Mouse (Mus musculus) cerebellum, adult (tissue): ENCODE data around the gene Calm3.
"Not testable (repeated sequence)": the region's sequence is repeated elsewhere in the genome, so short reads cannot be mapped to it uniquely, and the experiment has no call there.

Experiments
- ATAC-seq: cut with Nextera tagmentation; 2 replicates; pipeline ENCODE4 v1.9.2; 2017; ENCODE audit warnings: mild to moderate bottlenecking, moderate library complexity, mixed read lengths; ENCODE audit not compliant: insufficient number of reproducible peaks, low FRiP score, low TSS enrichment

Calm3 gene

DNA sequence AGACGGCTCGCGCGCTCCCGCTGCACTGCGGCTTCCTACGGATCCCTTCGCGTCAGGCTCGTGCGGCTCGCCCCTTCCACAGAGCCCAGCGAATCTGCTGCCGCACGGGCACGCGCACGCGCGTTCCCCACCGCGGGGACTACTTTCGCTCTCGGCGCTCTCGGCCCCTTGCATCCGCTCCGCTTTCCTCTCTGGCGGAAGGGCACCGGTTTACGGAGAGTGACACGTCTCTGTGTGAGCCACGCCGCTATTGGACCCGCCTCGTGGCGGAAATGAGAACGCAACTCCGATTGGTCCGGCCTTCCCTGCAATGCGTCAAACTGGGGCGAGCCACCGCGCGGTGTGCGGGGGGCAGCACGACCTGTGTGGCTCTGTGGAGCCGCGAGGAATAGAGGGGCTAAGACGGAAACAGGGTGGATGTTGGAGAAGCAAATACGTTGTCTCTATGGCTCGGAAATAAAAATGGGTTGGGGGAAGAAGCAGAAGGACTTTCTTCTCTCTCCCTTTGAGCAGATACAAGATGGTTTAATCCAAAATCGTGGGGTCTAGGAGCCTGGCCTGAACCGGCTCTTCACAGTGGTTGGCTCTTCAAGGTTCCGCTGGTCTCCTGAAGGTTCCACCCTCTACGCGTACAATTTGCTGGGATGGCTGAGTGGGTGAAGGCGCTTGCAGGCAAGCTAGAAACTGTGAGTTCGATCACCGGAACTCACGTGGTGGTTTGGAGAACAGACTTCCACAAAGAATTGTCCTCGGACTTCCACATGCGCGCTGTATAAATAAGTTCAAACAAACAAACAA, at the start of gene Calm3:
Calm3 (minus strand) TSS at position 78 of the 798 bp plus-strand sequence.
- ATAC-seq: peak; percentile 77

DNA sequence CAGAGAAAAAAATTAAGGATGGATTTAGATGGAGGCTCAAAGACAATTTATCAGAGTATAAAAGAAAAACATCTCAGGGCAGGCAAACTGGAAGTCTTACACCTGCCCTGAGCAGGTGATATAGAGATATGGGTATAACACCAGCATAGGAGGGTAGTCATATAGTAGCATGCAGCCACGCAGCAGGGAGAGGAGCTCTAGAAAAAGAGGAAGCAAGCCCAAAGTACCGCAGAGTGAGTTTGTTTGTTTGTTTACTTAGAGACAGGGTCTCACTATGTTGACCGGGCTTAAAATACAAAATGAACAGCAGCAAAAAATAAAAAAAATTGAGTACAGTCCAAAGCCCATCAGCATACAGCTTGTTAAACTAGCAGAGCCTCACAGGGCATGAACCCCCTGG, 47.2 kb upstream of the Calm3 start:
- no peak for ATAC-seq

DNA sequence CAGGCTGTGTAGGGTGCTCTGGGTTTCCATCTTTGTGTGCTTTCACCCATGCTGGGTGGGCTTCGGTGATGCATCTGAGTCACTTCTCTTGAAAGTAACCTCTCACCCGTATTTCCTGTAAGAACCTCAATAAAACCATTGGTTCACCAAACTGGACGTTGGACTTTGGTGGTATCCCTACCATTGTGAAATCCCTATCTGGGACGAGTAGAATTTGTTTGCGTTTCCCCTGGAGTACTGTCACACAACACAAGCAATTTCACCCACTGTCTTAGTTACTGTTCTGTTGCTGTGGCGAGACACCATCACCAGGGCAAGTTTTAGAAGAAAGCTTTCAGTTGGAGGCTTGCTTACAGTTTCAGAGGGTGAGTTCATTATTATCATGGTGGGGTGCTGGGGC, 44.5 kb upstream of the Calm3 start:
- no peak for ATAC-seq

DNA sequence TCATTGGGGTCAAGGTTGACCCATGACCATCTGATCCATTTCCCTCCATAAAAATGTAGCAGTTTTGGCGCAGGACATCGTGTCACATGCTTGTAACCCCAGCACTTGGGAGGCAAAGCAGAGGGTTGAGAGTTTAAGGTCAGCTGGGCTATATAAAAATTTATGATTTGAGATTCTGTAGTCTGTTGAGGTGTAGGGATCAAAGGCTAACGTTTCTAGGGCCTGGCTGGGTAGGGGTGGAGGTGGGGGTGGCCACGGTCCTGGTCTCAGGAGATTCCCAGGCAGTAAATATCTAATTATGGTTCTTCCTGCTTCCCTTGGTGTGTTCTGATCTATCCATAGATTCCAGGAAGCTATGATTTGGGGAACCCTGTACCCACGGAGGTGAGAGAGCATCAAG, 37.8 kb upstream of the Calm3 start:
- no peak for ATAC-seq

GRCm38 (mm10) chr7:16959539-16960187, 35.7 kb upstream of the Calm3 start, which contains the start of gene Pnmal1:
Gene Pnmal1, plus strand, starts transcription at chr7:16959679.
- peak; percentile 92 for ATAC-seq

DNA sequence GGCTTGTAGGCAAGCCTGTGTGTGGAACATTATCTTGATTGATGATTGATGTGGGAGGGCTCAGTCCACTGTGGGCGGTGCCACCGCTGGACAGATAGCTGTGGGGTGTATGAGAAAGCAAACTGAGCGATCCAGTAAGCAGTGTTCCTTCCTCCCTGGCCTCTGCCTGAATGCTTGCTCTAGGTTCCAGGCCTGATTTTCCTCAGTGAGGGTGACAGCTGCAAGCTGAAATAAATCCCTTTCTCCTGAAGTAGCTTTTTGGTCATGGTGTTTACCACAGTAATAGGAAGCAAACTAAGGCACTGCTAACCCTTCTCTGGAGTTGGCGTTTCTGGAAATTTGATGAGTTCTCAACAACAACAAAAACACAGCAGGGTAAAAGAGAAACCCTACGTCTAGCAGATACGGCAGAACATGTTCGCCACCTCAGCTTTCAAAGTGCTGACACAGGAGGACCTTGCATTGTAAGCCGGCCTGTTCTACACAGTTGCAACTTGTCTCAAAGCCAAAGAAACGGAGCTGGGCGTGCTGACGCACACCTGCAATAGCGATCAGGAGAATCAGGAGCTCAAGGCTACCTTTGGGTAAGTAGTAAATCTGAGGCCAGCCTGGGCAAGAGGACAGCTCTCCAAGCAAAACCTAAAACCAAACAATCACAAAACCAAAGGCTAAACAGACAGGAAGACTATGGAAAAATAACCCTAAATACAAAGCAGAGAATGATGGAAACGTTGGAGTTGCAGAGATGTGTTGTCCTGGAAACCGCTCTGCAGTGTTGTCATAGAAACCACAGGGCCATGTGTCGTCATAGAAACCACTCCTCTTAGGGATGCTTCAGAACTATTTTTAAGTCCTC, 32.7 kb upstream of the Calm3 start:
- no peak for ATAC-seq

- no peak for ATAC-seq
Measured at GRCm38 (mm10) chr7:16955712-16956111, 31.8 kb upstream of the Calm3 start.

DNA sequence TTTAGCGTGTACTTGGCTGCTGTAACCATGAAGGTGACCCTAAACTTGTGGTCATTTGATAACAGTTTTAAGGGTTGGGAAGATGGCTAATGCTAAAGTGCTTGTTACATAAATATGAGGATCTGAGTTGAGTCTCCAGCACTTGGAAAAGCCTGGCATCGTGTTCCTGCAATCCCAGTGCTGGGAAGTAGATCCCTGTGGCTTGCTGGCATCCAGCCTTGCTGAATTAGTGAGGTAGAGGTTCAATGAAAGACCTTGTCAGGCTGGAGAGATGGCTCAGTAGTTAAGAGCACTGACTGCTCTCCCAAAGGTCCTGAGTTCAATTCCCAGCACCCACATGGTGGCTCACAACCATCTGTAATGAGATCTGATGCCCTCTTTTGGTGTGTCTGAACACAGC, 29.9 kb upstream of the Calm3 start:
- not testable (repeated sequence) for ATAC-seq

- ATAC-seq: peak; percentile 29; the same call in 1 of the 2 replicates
Measured at GRCm38 (mm10) chr7:16950861-16951635, 27.1 kb upstream of the Calm3 start.

DNA sequence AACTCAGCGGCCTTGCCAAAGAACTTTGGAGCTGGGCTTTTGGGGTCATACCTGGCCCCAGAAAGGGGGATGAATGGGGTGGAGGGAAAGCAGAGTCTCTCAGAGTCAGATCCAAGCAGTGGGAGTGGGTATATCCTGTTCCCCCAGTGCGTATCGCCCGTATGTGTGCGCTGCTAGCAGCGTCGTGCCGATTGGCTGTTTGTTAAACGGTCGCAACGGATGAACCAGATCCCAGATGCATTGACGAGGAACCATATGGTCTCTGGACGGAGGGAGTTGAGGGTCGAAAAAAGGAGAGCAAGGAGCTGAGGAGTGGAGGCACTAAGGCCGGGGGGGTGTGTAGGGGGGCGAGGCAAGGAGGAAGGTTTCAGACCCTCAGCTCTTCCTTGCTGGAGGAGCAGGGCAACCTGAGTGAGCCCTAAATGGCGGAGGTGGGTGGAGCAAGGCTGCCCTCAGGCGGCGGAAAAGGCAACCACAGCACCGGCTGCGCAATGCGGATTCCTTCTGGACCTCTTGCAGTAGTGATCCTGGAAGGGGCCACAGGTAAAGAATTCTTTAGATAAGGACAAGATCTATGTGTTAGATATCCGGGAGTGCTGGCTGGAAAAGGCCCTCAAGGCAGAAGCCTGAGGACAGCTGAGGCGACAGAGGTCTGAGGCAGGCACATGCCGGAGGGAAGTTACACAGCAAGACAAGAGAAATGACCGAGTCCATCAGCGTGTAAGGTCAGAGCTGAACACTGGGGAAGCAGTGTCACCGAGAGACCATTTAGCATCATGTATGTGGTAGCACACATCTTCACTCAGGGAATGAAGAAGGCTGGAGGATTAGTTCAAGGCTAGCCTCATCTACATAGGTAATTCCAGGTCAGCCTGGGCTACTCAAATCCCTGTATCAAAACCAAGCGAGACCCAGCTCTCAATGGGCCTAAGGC, 26.3 kb upstream of the Calm3 start:
- ATAC-seq: peak; percentile 63

GRCm38 (mm10) chr7:16948923-16949458, 25.1 kb upstream of the Calm3 start:
- ATAC-seq: no peak

DNA sequence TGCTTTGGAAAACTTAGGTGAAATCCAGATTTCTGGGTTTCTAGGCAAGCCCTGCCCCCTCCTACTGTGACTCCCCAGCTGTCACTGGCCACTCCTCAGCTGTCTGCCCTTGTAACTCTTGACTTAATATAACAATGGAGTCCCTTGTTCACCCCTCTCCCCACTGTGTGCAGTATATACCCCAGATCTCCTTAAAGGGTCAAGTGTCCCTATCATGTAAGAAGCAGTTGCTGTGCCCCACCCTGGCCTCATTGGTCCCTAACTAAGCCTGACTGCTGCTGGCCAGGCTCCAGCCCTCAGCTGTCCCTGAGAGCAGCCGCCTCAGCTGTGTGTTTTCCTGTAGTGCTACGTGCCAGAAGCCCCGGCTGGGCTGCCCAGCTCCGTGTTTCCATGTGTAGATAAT, 24.0 kb upstream of the Calm3 start:
- ATAC-seq: no peak

DNA sequence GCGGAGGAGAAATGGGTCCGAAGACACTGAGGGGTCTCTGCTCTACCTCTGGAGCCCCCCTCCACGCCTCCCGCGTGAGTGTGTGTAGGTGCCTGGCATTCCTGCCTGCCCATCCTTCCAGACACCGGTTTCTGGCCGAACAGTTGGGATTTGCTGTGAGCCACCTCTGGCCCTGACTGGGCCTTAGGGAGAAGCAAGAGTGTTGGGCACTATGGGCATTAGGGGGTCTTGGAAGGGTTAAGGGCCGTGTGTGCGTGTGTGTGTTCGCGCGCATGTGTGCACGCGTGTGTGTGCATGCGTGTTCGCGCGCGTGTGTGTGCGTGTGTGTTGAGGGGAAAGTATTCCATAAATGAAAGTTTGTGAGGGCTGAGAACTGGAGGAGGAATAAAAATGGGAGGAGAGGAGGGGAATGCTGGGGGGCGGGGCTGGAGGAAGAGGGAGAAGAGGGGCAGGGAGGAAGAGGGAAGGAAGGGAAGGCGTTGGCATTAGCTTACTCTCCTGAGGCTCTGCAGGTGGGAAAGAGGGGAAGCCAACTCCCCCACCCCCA, 23.5 kb upstream of the Calm3 start:
- no peak for ATAC-seq

DNA sequence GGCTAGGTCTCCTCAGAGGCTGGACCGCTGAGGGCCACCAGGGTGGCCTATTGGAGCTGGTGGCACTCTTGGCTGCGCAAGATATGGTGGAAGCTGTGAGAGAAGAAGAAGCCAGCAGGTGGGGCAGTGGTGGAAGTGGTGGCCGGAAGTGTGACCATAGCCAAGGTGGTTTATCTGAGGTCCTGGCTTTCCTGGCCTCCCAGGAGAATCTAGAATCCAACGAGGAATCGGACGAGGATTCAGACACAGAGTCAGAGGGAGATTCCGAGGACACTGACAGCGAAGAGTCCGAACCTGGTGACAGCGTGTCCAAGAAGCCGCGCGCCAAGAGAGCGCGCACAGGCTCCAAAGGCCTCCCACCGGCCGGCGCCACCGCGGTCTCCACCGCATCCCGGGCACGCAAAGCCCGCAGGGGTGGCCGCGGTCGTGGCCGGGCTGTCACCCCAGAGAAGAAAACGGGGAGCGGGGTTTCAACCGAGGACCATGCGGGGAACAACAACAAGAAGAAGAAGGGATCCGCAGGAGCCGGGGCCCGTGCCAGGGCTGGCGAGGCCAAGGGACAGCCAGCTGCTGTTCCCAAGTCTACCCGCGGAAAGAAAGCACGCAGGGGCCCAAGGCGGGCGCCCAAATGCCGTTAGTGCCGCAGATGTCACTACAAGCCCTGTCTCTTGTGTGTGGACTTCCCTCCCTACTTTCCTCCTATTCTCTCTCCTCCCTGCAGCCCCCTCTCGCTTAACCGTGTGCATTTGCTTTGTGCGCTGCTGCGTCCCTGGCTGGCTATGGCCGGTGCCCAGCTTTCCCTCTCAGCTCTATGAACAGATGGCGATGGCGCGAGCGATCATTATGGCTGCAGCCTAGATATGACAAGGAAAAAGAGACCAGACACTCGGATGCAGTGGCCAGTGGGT, 22.8 kb upstream of the Calm3 start:
- no peak for ATAC-seq

- ATAC-seq: no peak
Measured at GRCm38 (mm10) chr7:16945419-16945818, 21.5 kb upstream of the Calm3 start.

GRCm38 (mm10) chr7:16944808-16945315, 20.9 kb upstream of the Calm3 start:
- 0 out of 2 replicates have a peak, but pooled peaks have one; percentile 9 for ATAC-seq
